Mouse (Mus musculus) gastrocnemius, adult 2 months (tissue): ENCODE measurements at regions not wholly inside any gene's neighbourhood (a gene's known extent, or its start where the extent isn't known, plus 50 kb on each side); places are given as distances from the start of the nearest gene placed in this dataset.
"Not testable (repeated sequence)": the region's sequence is repeated elsewhere in the genome, so short reads cannot be mapped to it uniquely, and the experiment has no call there.

Source experiments
- DNase-seq: peaks from one replicate; pipeline ENCODE4 v3.0.0; 2022
- H3K27ac ChIP-seq: fragments of 200-600 bp; 2 replicates; pipeline ENCODE4 v1.8.1; 2022; ENCODE audit warnings: mild to moderate bottlenecking
- H3K4me3 ChIP-seq: fragments of 200-600 bp; 2 replicates; pipeline ENCODE4 v1.8.1; 2022; ENCODE audit warnings: mild to moderate bottlenecking, moderate library complexity
- CTCF ChIP-seq: fragments of 200-600 bp; IDR thresholded peaks from 2 replicates; pipeline ENCODE4 v1.8.1; 2022; ENCODE audit warnings: antibody characterized with exemption, mild to moderate bottlenecking, moderate library complexity
- intact Hi-C: fragments of 180-260 bp; cut with DNase I; formaldehyde crosslinking; loops from one replicate; pipeline ENCODE4 v1.15.1; 2025

GRCm38 (mm10) chr9:14041900-14042435 is 214.5 kb downstream of the Fam76b start:
- Histone ChIP-seq H3K27ac (no peak overlapping the region), H3K4me3 (no peak overlapping the region)
- intact Hi-C loops: no loop called here
- no peak for TF ChIP-seq CTCF
- no peak for DNase-seq

GRCm38 (mm10) chr9:14048224-14048623 is 220.7 kb downstream of the Fam76b start:
- TF ChIP-seq CTCF: no peak
- no peak overlapping the region for H3K27ac ChIP-seq
- no peak overlapping the region for H3K4me3 ChIP-seq
- DNase-seq: no peak
- intact Hi-C loops: no loop called here

- no peak overlapping the region for H3K4me3 ChIP-seq
- intact Hi-C loops: no loop called here
- TF ChIP-seq CTCF: no peak
- peak; percentile 62 for DNase-seq
- H3K27ac ChIP-seq: peak overlapping the region; percentile 77
Measured at GRCm38 (mm10) chr9:14053704-14054103, 221.2 kb upstream of the Sesn3 start.

GRCm38 (mm10) chr9:14056410-14057172 is 218.3 kb upstream of the Sesn3 start:
- no peak overlapping the region for H3K27ac ChIP-seq
- TF ChIP-seq CTCF: no peak
- no peak overlapping the region for H3K4me3 ChIP-seq
- no peak for DNase-seq
- intact Hi-C loops: no loop called here

GRCm38 (mm10) chr9:14058592-14059227 is 216.2 kb upstream of the Sesn3 start:
- Histone ChIP-seq H3K4me3 (no peak overlapping the region), H3K27ac (peak overlapping the region; percentile 77)
- no peak for TF ChIP-seq CTCF
- intact Hi-C loops: no loop called here
- no peak for DNase-seq

GRCm38 (mm10) chr9:14059228-14059779 is 215.6 kb upstream of the Sesn3 start:
- intact Hi-C loops: no loop called here

GRCm38 (mm10) chr9:14060257-14060656 is 214.6 kb upstream of the Sesn3 start:
- DNase-seq: no peak
- Histone ChIP-seq H3K27ac (peak overlapping the region; percentile 8; the same call in 1 of the 2 replicates), H3K4me3 (no peak overlapping the region)
- intact Hi-C loops: loop anchor here (10.0 kb wide), 2 partner anchors 95 to 215 kb away; partner anchors contain the start of gene Sesn3
- TF ChIP-seq CTCF: no peak

More at GRCm38 (mm10) chr9:14059228-14059779, 215.6 kb upstream of the Sesn3 start:
- DNase-seq: peak; percentile 38
- Histone ChIP-seq H3K4me3 (no peak overlapping the region), H3K27ac (peak overlapping the region; percentile 77)
- TF ChIP-seq CTCF: peak; percentile 38

DNA sequence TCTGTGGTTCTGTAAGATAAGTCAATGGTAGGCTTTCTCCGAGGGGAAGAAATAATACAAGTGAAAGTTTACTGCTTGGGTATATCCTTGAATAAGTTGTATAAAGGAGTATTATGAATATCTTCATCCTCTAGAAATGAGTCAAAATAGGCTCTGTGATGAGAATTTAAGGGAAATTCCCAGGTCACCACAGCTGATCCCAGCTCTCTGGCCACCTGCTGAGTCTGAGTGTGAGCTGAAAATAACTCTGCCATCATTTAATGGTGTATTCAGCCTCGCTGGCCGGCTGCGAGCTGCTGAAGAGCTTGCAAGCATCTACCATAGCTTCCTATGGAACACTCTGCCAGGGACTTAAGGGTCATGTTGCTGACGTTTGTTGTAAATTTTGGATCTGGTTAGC is 213.5 kb upstream of the Sesn3 start:
- Histone ChIP-seq H3K27ac (peak overlapping the region; percentile 53), H3K4me3 (peak overlapping the region; percentile 49; the same call in 1 of the 2 replicates)
- no peak for TF ChIP-seq CTCF
- DNase-seq: peak; percentile 44
- intact Hi-C loops: loop anchor here (10.0 kb wide), 2 partner anchors 93 to 213 kb away; partner anchors contain the start of gene Sesn3

GRCm38 (mm10) chr9:14061840-14062239 is 213.0 kb upstream of the Sesn3 start:
- intact Hi-C loops: loop anchor here (10.0 kb wide), 2 partner anchors 93 to 213 kb away; partner anchors contain the start of gene Sesn3
- H3K4me3 ChIP-seq: peak overlapping the region; percentile 49
- H3K27ac ChIP-seq: peak overlapping the region; percentile 53
- TF ChIP-seq CTCF: no peak
- peak; percentile 46 for DNase-seq

GRCm38 (mm10) chr9:14062706-14063105 is 212.2 kb upstream of the Sesn3 start:
- Histone ChIP-seq H3K4me3 (no peak overlapping the region), H3K27ac (no peak overlapping the region)
- intact Hi-C loops: loop anchor here (10.0 kb wide), 2 partner anchors 92 to 212 kb away; partner anchors contain the start of gene Sesn3
- no peak for TF ChIP-seq CTCF
- no peak for DNase-seq

DNA sequence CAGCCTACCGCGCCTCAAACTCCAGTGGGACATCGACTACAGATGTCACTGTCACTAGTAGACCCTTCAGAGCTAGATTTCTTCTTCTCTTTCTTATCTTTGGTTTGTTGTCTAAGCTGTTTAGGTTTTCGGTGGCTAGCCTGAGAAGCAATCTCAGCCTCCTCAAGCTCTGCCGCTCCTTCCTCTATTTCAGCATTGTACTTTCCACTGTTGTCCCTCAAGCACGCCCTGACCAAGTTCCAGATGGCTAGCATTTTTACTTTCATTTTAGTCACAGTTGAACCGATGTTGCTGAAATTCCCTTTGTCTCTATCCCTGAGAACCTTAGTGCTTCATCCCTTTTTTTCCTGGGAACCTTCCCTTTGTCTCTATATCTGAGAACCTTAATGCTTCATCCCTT is 208.1 kb upstream of the Sesn3 start:
- intact Hi-C loops: loop anchor here (10.0 kb wide), 2 partner anchors 88 to 208 kb away; partner anchors contain the start of gene Sesn3
- Histone ChIP-seq H3K4me3 (peak overlapping the region; percentile 38), H3K27ac (peak overlapping the region; percentile 56)
- not testable (repeated sequence) for DNase-seq

- Histone ChIP-seq H3K4me3 (no peak overlapping the region), H3K27ac (no peak overlapping the region)
- no peak for TF ChIP-seq CTCF
- intact Hi-C loops: loop anchor here (10.0 kb wide), 2 partner anchors 86 to 206 kb away; partner anchors contain the start of gene Sesn3
- DNase-seq: no peak
Measured at GRCm38 (mm10) chr9:14069076-14069475, 205.8 kb upstream of the Sesn3 start.
